14 mouse cellular contexts compared by ENCODE assay signal in genomic region chr9:96254812-96255211, GRCm38 (mm10).
"Had no signal": no experiment of that assay in that cellular context is flagged by ENCODE, and none has a peak within 500 bp of the region (broad histone marks: within the 10 kb centered on the region; RNA-seq: fewer than 3 reads in every experiment).

No protein-coding gene starts in this region.

- ATAC-seq: intestine, embryonic 16.5 days; midbrain, embryonic 13.5 days had no signal

- H3K36me3 ChIP-seq: limb, embryonic 10.5 days; midbrain, embryonic 13.5 days; stomach, embryonic 15.5 days had no signal

- H3K9me3 ChIP-seq: limb, embryonic 10.5 days; midbrain, embryonic 13.5 days; stomach, embryonic 15.5 days had no signal

- H3K4me1 ChIP-seq: stomach, embryonic 15.5 days had no signal

- DNase-seq: lung, embryonic 14.5 days; lung, postnatal 14 days; right cerebral cortex, adult 18-20 months; right cerebral cortex, postnatal 25 days; thymus, adult 2 months; thymus, postnatal 25 days had no signal

- H3K9ac ChIP-seq: lung, embryonic 14.5 days; midbrain, embryonic 13.5 days; stomach, embryonic 15.5 days had no signal

- H3K4me2 ChIP-seq: lung, embryonic 14.5 days; midbrain, embryonic 13.5 days; stomach, embryonic 15.5 days had no signal

- H3K4me3 ChIP-seq: layer of hippocampus, adult 2 months; left cerebral cortex, adult 2 months; limb, embryonic 10.5 days; midbrain, embryonic 13.5 days; stomach, embryonic 15.5 days had no signal

- H3K27me3 ChIP-seq: midbrain, embryonic 13.5 days; stomach, embryonic 15.5 days had no signal

- H3K27ac ChIP-seq: kidney, postnatal 0 days; layer of hippocampus, adult 2 months; left cerebral cortex, adult 2 months; limb, embryonic 10.5 days; macrophage; midbrain, embryonic 13.5 days; stomach, embryonic 15.5 days had no signal
